Mouse (Mus musculus) neural tube, embryonic 10.5 days (tissue): ENCODE data around the gene Atp5f1.
"Not testable (repeated sequence)": the region's sequence is repeated elsewhere in the genome, so short reads cannot be mapped to it uniquely, and the experiment has no call there.

Experiments
- DNase-seq: peaks from one replicate; pipeline ENCODE4 v3.0.0-alpha.2; 2017; ENCODE audit warnings: low spot score; ENCODE audit errors: extremely low spot score

The Atp5f1 gene

DNA sequence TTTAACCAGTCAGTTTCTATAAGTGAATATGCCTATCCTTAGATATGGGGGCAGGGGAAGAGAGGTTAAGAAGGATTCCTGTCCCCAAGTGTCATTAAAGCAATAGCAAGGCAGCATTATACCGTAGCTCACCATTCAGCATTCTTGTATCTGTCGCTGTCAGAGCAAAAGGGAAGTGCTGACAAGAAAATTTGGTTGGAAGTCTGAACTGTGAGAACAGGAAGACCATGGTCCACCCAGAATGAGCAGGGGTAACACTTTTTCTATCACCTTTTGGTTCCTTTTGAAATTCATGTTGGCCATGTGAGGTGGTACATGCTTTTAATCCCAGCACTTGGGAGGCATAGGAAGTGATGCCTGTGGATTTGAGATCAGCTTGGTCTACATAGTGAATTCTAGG is 28.8 kb downstream of the Atp5f1 start:
- DNase-seq: no peak

DNA sequence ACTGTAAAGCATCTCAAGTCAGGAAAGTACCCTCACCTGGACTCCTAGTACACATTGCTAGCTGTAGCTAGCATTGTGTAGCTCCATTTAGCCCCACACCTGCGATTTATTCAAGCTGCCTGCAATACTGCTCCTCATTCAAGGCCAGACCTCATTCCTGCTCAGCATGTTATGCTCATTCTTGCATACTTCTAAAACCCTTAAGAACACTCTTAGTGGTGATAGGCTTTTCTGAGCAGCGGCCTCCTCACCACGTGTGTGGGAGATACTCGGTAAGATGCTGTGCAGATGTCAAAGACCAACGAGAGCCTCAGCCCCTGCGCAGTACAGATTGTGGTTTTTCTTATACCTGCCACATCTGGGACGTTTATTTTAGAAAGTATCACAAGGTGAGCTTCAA is 30.1 kb downstream of the Atp5f1 start:
- DNase-seq: no peak

DNA sequence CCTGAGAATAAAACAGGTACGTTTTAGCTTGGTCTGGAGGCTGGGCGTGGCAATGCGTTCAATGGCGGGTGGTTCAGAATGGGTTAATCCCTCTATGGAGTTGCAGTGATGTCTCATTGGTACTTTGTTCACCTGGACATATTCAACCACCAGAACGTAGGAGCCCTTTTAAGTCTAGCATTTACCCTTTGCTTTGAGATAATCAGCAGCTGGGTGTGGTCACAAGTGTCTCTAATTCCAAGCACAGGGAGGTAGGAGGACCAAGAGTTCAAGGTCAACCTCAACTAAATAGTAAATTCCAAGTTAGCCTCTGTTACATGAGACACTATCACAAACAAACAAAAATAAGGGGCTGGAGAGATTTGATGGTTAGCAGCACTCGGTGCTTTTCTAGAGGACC is 31.1 kb downstream of the Atp5f1 start:
- no peak for DNase-seq

DNA sequence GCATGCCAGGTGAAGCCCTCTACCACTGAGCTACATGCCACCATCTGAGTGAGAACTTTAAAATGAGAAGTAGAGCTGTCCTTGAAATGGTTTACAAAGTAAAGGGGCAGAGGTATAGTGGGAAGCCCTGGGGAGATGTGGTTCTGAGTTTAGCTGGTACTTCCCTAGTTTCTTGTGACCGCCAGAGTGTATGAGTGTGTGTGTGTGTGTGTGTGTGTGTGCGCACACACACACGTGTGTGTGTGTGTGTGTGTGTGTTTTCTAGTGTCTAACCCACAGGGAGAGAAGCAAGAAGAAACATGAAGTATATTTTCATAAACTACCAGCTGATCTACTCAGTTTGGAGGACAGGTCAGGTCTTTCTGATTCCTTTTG is 31.7 kb downstream of the Atp5f1 start:
- DNase-seq: no peak

DNA sequence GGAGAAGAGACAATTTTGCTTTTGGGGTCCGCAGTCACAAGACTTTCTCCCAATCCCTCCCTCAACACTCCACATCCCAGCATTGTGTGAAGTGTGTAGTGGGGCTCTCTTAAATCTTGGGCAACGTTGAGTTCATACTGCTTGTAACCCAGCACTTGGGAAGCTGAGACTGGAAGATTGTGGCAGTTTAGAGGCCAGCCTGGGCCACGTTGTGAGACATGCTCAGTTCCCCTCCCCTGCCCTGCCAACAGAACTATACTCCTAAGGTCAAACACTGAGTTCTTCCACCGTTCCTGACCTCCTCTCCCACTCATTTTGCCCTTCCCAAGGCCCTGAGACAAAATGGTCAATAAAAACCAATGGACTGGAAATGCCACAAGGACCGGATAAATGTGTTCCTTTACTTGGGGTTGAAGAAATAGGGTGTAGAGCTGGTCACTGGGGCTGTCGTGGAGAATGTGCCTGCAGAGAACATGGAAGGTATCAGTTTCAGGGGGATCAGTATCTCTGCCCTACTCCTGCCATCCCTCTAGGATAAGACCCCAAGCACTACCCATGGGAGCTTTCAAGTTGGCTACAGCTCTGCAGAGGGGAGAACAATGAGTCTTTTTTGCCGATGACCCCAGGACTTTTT is 32.2 kb downstream of the Atp5f1 start:
- DNase-seq: no peak

DNA sequence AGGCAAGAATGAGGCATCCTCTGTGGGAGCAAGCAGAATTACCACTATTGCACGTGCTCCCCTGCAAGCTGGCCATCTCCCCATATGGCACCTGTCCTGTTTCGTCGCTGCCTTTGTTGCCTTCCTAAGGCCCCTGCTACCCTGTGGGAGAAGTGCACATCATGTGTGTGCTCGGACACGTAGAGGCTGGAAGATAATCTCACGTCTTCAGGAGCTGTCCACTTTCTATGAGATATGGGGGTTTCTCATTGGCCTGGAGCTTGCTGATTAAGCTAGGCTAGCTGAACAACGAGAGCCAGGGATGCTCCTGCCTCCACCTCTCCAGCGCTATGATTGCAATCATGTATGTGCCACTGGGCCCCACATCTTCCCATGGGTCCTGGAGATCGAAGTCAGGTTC is 35.3 kb downstream of the Atp5f1 start:
- no peak for DNase-seq

DNA sequence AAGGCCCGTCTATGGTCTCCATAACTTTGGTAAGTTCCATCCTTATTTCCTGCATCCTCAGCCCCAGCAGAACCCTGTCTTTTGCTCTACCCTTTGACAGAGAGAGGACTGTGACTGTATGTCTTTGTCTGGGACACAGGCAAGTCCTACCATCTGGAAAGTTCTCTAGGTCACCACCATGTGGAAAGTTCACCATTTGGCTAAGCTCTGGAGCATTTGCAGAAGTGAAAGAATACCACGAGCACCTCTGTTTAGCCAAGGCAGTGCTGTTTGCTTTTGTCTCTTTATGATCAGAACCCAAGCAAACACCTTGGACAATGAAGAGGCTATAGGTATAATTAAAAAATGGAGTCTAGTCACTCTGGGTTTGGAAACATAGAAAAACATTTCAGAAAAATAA is 37.9 kb downstream of the Atp5f1 start:
- DNase-seq: no peak

DNA sequence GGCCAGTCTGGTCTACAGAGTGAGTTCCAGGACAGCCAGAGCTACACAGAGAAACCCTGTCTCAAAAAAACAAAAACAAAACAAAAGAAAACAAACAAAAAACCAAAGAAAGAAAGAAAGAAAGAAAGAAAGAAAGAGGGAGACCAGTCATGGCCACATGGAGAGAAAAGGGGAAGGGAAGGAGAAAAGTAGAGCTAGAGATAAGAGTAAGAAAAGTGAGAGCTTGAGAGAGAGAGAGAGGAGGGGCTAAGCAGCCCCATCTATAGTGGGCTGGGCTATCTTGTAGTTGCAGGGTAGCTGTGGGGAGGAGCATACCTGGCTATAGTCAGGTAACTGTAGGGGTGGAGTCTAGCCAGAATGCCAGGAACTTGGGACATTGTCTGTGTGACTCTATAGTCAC is 39.2 kb downstream of the Atp5f1 start:
- not testable (repeated sequence) for DNase-seq

DNA sequence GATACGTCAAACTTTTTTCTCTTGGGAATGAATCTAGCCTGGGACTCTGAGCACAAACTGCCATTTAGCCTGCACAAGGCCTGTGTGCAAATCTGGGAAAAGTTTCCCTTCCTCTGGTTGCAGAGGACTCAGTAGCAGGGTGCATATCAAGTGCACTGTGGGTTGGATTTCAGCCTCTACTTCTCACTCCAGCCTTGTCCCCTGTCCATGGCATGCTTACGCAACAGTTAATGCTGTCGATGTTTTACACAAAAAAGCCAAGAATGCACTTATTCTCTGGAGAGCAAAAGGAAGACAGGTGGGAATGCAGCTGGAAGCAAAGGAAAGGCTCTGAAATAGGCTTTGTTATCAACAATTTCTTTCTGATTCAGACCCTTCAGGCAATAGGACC is 41.5 kb downstream of the Atp5f1 start:
- DNase-seq: no peak

DNA sequence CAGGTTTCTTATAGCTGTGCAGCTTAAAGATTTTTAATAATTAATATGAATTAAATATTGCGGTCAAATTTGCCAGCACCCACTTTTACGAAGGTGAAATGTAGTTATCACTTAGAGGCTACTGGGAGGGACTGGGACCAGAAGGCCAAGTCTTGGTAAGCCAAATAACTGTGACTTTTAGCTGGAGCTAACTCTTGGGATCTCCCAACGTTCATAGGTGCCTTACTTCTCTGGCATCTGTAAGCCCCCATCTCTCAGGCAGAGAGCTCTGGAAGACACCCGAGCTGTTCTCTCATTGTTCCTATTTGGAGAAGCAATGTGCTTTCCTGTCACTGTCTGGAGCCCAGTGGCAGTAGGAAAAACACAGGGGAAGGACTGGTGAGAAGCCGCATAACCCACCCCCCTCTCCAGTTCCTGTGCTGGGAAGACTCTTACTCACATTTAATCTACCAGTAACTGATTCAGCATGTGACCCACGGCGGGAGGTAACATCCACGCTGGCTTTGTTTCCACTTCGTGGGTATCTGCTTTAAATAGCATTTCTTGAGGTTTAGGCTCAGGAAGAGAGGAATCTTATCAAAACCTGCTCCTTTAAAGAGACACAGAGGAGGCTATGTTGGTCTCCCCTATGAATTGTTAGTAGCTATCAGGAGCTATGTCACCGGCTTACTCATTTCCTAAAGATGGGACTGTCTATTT is 42.1 kb downstream of the Atp5f1 start:
- DNase-seq: no peak

DNA sequence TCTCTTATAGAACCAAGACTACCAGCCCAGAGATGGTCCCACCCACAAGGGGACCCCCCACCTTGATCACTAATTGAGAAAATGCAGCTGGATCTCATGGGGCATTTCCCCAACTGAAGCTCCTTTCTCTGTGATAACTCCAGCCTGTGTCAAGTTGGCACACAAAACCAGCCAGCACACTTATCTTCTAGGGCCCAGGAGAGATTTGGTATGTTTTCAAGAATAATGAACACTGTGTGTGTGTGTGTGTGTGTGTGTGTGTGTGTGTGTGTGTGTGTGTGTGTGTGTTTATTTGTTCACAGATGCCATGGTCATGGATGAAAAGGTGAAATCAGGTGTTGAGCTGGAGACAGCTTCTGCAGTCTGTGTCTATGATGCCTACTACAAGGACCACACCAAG is 43.4 kb downstream of the Atp5f1 start:
- not testable (repeated sequence) for DNase-seq

DNA sequence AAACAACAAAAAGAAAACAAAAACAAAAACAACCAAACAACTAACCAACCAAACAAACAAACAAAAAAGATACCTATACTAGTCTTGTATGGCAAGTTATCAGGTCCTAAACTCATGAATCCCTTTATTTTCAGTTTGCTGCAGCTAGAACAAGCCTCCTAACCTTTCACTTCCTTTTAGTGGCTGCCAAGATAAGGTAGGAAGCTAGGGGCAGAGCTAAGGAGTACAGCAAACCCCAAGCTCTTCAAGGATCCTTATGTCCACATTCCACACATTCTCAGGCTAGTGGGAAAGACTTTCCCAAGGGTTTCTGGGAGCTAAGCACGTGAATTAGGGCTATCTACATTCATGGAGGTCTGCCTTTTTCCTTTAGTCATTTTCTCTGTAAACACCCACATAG is 44.6 kb downstream of the Atp5f1 start:
- no peak for DNase-seq

DNA sequence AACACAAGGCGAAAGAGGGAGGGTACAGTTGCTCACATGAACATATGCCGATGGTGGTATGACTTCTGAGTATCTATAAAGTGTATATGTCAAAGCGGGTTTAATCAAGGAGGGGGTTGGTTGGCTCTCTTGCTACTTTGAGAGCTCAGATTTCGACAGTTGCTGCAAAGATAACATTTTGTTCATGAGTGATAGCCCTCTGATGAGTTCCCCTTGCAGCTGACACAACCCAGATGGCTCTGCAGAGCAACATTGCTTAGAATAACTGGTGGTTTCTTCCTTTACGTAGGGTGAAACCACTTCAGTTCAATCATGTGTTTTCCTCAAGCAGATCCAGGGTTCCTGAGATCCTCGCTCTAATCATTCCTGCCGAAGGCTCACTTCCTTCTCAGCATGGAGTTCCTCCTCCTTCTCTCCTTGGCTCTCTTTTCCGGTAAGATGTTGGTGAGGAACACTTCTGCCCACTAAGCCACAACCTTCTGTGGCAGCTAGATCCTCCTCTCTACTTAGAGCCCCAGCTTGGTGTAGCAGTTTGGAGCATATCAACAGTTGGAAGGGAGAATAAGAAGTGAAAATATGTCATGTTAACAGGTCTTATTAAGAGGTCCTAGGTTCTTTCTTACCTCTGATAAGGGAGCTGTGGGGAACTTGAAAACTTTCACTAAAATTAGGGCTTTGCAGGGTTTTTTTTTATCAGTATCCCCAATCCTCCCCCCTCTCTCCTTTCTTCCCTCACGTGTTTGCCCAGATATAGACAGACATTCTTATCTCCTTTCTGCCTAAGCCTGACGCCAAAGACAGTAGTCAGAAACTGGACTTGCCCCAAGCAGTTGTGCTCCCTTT is 45.8 kb downstream of the Atp5f1 start:
- DNase-seq: no peak

DNA sequence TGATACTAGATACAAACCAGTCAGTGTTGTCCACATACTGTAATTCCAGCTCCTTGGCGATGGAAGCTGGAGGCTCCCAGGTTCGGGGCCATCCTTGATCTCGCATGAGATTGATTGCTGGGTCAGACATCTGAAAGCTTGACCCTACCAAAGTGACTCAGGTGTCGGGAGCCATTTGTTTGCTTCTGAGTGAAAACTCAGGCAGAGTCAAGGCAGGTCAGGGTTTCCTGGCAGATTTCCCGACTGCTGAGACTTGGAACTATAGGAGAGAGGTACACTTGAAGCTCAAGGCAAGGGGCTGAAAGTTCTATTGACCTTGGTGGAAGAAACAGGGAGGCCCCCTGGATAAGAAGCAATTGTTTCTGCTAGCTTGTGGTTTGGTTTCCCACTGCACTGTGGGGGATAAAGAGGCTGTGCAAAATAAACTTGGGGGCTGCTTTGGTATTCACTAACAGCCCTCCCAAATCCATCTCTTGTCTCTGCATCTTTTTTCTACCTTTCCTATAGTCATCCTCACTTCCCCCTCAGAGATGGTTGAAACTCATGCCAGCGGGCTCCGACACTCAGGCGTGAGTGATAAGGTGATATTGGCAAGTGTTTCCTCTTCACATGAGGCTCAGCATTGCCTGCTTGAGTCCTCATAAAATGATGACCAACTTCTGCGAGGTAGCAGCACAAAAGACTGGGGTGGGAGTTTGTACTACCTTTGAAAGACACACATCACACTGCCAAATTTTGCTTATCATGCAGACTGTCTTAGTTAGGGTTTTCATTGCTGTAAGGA is 47.6 kb downstream of the Atp5f1 start:
- no peak for DNase-seq

DNA sequence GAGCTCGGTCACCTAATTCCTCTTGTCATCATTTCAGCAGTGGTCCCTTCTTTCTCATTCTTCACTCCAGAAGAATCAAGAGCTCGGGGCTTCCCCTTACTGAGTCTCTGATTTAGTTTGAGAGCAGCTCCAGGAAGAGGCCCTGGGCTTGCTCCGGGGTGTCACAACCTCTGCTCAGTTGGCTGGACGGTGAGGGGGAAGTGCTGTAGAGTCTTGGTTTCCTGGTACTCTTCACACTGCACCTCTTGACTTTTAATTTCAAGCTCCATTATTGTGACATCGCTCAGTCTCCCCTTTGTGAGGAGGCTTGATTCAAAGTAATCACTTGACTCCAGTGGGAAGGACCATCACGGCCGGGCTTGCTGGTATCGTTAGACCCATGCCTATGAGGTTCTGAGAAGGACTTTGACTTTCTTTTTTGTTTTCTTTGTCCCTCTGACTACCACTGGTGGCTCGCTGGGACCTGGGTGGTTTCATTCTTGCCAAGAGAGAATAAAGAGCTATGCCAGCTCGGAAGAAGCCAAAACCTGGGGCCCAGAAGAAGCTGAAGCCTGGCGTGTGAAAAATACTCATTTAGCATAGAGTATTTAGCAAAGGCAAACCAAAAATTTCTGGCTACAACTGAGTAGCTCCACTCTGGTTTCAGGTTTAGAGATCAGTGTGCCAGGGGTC is 49.2 kb downstream of the Atp5f1 start:
- DNase-seq: no peak

DNA sequence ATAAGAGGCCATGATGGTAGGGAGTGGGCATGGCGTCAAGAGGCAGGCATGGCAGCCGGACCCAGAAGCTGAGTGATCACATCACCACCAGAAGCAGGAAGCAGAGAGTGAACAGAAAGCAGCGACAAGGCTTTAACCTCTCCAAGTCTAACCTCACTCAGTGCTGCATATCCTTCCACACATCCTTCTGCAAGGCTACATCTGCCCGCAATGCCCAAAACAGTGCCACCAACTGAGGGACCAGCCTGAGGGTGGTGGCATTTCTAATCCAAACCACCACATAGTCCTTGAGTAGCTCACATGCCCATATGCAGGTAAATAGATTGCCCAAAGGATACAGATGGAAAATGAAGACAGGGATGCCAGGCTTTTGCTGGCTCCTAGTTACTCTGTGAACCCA is 50.9 kb downstream of the Atp5f1 start:
- no peak for DNase-seq

DNA sequence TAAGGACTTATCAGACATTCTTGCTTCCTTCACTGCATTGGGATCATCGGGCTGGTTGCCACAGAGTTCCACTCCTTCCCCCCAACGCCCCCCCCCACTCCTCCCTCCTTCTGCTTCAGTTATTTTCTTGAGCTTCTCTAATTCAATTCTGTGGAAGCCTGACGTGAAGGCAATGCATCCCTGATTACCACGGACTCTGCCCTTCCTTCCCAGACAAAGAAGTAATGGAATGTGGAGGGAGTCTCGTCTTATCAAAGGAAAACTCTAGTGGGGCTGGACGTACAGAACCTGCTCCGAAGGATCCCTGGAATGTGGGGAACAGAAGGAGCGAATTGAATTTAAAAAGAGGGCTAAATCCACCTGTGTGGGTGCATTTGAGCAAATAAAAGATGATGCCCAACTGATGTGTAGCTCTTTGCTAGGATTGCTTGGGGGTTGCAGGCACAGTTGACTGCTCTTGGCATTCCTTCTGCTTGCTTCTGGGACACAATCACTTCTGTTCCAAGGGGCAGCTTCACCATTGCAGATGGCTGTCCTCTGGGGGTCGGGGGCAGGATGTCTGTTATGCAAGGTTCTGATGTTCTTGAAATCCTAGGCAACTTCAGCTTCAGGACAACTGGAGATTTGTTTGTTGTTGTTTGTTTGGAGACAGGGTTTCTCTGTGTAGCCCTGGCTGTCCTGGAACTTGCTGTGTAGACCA is 51.8 kb downstream of the Atp5f1 start:
- no peak for DNase-seq

DNA sequence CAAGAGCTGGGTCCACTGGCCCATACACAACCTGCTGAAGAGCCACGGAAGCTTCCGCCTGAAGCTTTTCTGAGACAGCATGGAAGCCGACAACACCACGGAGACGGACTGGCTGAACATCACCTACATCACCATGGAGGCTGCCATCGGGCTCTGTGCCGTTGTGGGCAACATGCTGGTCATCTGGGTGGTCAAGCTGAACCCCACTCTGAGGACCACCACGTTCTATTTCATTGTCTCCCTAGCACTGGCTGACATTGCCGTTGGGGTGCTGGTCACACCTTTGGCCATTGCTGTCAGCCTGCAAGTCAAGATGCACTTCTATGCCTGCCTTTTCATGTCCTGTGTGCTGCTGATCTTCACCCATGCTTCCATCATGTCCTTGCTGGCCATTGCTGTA is 55.2 kb downstream of the Atp5f1 start:
- DNase-seq: no peak

DNA sequence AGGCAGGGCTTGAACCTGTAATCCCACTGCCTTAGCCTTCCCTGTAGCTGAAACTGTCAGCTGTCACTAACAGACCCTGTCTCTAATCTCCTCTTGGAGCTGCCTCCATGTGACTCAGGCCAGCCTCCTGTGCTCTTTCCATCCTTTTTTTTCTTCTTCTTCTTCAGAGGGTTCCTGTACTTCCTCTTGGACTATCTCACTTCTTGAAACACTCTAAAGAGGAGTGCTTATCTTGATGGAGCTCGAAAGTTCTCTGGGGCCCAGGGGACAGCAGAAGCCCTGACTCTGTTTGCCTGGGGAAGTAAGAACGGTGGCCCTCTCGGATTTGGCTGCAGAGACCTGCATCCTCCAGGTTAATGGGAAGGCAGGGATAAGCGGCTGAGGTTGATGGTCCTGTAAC is 55.7 kb downstream of the Atp5f1 start:
- no peak for DNase-seq

DNA sequence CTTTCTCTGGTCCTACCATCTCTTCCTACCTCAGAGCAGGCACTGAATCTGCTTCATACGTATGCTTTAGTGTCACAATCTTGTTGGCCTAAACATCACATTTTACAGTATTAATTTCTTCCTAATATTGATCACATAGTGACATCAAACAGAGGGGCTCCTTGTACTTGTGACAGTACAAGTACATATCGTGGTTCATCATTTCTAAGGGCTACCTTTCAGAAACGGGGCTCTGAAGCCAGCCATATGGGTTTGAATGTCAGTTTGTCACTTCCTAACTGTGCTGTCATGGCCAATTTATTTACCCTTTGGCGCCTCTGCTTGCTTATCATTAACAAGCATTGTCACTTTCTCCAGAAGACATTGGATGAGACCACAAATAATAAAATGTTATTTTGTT is 58.4 kb downstream of the Atp5f1 start:
- no peak for DNase-seq

DNA sequence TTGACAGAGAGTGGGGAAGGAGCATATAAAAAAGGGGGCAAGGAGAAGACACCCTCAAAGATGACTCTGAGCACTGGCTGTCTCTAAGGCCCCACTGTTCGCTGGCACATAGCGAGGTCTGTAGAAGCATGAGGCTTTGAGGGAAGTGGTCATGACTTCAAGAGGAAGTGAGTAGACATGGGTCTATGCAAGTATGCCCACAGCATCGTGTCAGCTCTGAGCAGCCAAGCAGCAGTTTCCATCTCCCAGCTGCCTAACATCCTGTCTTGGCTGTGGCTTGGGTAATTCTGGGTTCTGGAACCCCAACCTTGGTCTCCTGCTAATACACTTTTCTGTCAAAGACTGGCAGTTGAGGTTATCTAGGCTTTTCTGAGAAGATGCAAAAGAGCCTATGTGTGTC is 59.2 kb downstream of the Atp5f1 start:
- no peak for DNase-seq
